Mouse (Mus musculus) ES-Bruce4 (cell line): Measurements from ENCODE around the gene Prdm15.

ENCODE experiments used
- CTCF ChIP-seq: IDR thresholded peaks from one replicate; pipeline ENCODE4 v1.8.1; 2011; ENCODE audit warnings: low read depth, low read length
- POLR2A ChIP-seq: IDR thresholded peaks from one replicate; pipeline ENCODE4 v1.8.1; 2011; ENCODE audit warnings: low read length; ENCODE audit not compliant: insufficient read depth

DNA sequence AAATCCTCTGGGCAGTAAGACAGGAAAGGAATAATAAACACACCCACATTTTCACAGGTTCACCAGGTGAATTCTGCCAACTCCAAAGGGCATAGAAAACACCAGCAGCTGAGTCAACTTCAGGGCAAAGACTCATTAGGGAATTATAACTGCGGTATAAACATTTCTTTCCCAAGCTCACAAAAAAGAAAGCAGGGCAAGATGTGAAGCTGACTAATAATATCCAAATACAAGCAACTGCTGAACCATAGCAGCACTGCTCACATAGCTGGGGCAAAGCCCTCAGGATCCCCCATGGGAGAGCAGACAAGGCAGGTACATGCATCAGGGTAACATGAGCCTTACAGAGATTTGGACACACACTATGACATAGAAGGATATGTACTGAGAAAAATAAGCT is 34.2 kb downstream of the Prdm15 start:
- TF ChIP-seq CTCF (no peak), POLR2A (no peak)
